Mouse (Mus musculus) spleen, adult 18-20 months (tissue): ENCODE data around the gene Olfr1245.
"Not testable (repeated sequence)": the region's sequence is repeated elsewhere in the genome, so short reads cannot be mapped to it uniquely, and the experiment has no call there.

Experiments used
- DNase-seq, 2 experiments: peaks; one replicate each; pipeline ENCODE4 v3.0.0; 2022; ENCODE audit warnings: mixed read lengths in 2 of 2

Gene Olfr1245

DNA sequence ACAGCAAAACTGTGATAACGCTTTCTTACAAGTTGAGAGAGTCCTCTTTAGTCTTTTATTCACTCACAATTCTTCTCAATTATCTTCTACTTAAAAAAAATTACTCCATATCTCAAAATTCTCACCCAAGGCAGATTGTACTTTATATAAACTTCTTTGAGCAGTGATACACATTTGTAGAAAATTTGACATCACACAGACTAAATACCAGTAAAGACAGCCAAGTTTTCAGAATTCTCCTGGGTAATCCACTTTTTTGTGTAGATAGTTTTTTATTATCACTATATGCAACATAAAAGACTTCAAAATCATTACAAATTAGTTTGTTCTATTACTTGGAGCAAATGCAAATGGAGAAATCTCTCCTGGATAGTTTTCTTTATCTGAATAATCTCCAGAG lies at the start of gene Olfr1245:
Gene Olfr1245, minus strand, starts transcription at position 101 of the 400 bp plus-strand sequence.
- no peak for DNase-seq

DNA sequence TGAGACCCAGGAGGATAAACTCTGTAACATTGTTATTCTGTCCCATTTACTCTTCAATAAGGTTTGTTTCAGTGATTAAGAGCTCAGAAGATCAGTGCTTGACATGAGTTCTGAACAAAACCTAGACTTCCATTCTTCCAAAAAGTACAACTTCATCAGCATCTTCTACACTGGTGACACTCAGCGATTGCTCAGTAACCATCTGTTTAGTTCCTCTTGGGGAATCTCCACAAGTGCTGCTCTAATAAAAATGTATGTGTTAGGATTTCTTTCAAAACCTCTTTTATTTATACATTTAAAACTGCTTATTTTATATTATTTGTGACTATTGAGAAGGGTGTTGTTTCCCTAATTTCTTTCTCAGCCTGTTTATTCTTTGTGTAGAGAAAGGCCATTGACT lies 39.9 kb upstream of the Olfr1245 start, which contains the start of gene Olfr1248:
Gene Olfr1248, minus strand, starts transcription at position 101 of the 400 bp plus-strand sequence.
- DNase-seq, result not testable (repeated sequence)

DNA sequence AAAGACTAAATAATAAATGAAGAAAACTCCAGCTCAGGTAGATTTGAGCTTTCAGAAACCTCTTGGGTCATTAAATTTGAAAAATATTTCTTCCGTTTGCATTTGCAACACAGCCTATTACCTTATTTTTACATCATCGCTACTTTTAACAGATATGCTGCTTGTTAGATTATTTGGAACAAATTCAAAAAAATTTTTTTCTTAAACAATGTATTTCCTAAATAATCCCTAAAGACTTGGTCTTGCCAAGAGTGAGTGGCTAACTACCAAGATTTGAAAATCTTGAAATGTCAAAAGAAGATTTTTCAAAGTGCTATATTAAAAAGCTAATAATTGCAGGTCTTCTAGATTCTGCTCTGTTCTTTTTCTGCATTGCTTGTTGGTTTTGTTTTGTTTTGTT lies 35.8 kb upstream of the Olfr1245 start, which contains the start of gene Olfr1247:
Gene Olfr1247, minus strand, starts transcription at position 101 of the 400 bp plus-strand sequence.
- no peak for DNase-seq

DNA sequence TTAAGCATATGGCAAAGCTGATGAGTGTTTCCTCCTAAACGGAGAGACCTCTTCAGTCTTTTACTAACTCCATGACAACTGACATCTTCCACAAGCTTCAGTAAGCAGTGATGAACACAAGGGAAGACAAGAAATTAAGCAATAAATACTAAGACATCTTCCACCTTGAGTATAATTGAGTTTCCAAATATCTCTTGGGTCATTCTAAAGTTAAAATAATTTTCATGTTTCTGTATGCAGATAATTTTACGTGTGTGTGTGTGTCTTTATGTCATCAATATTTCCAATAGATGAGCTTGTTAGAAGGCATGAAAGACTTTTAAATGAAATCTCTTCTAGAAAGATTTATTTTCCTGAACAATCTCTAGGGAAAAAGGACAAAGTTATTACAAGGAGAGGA lies 14.8 kb upstream of the Olfr1245 start, which contains the start of gene Olfr1246:
Gene Olfr1246, minus strand, starts transcription at position 101 of the 400 bp plus-strand sequence.
- no peak for DNase-seq

DNA sequence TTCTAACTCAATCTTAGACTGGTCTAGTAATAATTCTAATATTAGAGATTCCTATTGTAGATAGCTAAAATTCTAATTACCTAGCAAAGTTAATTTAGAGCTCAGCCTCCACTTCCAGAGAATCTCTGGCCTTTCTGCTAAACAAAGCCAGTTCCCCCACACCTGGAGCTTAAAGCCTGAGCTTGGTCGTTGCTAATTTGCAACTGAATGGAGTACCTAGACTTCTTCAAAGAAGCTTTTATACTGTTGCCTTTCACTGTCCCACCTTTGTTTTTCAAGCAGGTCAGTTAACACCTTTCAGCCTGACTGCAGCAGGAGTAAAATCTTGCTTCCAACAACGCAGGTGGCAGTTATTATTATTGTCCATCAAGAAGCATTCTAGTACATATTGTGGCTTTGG lies 15.5 kb downstream of the Olfr1245 start:
- DNase-seq, result not testable (repeated sequence)

DNA sequence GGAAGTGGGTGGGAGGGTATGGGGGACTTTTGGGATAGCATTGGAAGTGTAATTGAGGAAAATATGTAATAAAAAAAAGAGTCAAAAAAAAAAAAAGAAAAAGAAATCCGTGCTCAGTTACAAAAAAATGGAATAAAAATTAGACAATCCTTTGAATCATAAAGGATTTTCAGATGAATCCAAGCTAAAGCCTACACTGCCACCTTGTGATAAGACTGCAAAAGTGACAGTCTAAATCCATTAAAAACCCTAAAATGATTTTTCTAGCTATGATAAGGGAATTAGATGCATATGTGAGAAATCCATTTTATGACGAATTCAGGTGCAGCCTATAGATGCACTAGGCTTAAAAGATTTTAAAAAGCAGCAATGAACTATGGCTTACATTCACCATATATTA lies 33.7 kb downstream of the Olfr1245 start:
- no peak for DNase-seq

DNA sequence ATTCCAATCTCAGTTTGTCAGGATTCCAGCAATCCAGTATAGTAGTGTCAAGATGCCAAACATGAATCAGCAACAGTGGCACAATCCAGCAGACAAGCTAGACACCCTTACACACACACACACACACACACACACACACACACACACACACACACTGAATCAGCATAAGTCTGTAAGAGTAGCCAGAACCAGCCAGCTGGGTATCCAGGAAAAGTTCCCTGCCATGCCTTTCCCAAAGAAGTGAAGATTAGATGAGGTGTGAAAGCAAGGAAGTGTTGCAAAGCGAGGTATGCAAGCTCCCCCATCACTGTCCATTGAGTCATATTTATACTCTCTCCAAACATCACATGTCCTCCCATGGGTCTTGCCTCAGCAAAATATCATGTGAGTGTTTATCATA lies 38.3 kb downstream of the Olfr1245 start:
- DNase-seq, result no peak

DNA sequence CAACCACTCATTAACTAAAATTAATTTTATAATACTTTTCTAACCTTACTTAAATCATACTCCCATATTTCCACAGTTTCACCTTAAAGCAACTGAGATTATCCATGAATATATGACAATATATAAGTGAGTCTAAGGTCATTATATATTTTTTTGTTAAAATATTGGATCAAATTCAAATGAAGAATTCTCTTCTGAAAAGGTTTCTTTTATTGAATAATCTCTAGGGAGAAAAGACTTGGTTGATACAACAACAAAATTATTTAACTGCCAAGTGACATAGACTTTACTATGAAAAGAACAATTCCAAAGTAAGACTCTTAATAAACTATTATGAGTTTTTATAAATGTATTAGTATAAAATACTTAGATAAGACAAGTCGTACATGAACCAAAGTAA lies 46.9 kb downstream of the Olfr1245 start, which contains the start of gene Olfr1243:
Gene Olfr1243, minus strand, starts transcription at position 101 of the 400 bp plus-strand sequence.
- DNase-seq, result no peak
